ENCODE assay signal across 8 mouse cellular contexts in genomic region chr17:35993675-35994074, GRCm38 (mm10). TPM values are rescaled to one million over a fixed set of nuclear protein-coding genes. Genes with fewer than 3 reads are reported as not detected.
DNase-seq lines count a peak whose midpoint lies in the region; ATAC-seq and TF ChIP-seq lines count a peak whose summit lies in the region.

No protein-coding gene starts in this region.

- H3K4me2 ChIP-seq in embryonic facial prominence, embryonic 12.5 days (replicated peaks), result peak overlapping the region; percentile 65
- H3K4me2 ChIP-seq in limb, embryonic 15.5 days, result peak overlapping the region; percentile 67
- H3K4me2 ChIP-seq in midbrain, postnatal 0 days (ENCODE audit: low read depth, low read length, poor library complexity, severe bottlenecking), result peak overlapping the region; percentile 18; the same call in 1 of the 2 replicates

- peak; percentile 92 for TF ChIP-seq EP300 in heart, adult 2 months (IDR thresholded peaks at IDR 0.05; ENCODE audit: insufficient read depth, low read depth, low read length)

- peak; percentile 74 for DNase-seq in 3134 (ENCODE audit: extremely low read depth, insufficient read length, low spot score)
- peak; percentile 80 for DNase-seq in adrenal gland, postnatal 25 days
- peak; percentile 81 to 85 for DNase-seq in heart, adult 2 months
- peak; percentile 79 for DNase-seq in kidney, adult 2 months
- peak; percentile 87 for DNase-seq in midbrain, postnatal 0 days (ENCODE audit: low spot score)
- DNase-seq in spleen, postnatal 14 days (ENCODE audit: low spot score in 2 of 2), result peak; percentile 67 to 80

- no peaks in the 10 kb centered on the region for H3K79me2 ChIP-seq in heart, adult 2 months (replicated peaks; ENCODE audit: control insufficient read depth, insufficient read depth, low read length)

- no peaks in the 10 kb centered on the region for H3K27me3 ChIP-seq in embryonic facial prominence, embryonic 12.5 days
- no peaks in the 10 kb centered on the region for H3K27me3 ChIP-seq in heart, adult 2 months (ENCODE audit: control insufficient read depth, insufficient read depth, low read length)
- H3K27me3 ChIP-seq in kidney, adult 2 months (replicated peaks; ENCODE audit: control insufficient read depth, insufficient read depth, low read length), result no peaks in the 10 kb centered on the region
- no peaks in the 10 kb centered on the region for H3K27me3 ChIP-seq in limb, embryonic 15.5 days
- no peaks in the 10 kb centered on the region for H3K27me3 ChIP-seq in midbrain, postnatal 0 days (ENCODE audit: insufficient read depth, low read length)

- TF ChIP-seq CTCF in heart, adult 2 months (IDR thresholded peaks at IDR 0.05), result no peak
- peak; percentile 100; the same call in 1 of the 2 replicates for TF ChIP-seq CTCF in kidney, adult 2 months (conservative IDR thresholded peaks at IDR 0.05; ENCODE audit: insufficient read depth, insufficient read length, low read depth, low read length)
- TF ChIP-seq CTCF in midbrain, postnatal 0 days (IDR thresholded peaks at IDR 0.05), result peak; percentile 100

- TF ChIP-seq POLR2A in heart, adult 2 months (IDR thresholded peaks at IDR 0.05; ENCODE audit: insufficient read depth, low read depth, low read length), result no peak
- TF ChIP-seq POLR2A in kidney, adult 2 months (IDR thresholded peaks at IDR 0.05; ENCODE audit: low read depth, low read length), result no peak

- H3K36me3 ChIP-seq in embryonic facial prominence, embryonic 12.5 days, result peaks cover 12% of the 10 kb centered on the region
- H3K36me3 ChIP-seq in heart, adult 2 months (ENCODE audit: control insufficient read depth, insufficient read depth, low read length), result no peaks in the 10 kb centered on the region
- H3K36me3 ChIP-seq in kidney, adult 2 months (ENCODE audit: control insufficient read depth, insufficient read depth, low read length), result no peaks in the 10 kb centered on the region
- peaks cover 12% of the 10 kb centered on the region for H3K36me3 ChIP-seq in limb, embryonic 15.5 days
- peaks cover 8% of the 10 kb centered on the region for H3K36me3 ChIP-seq in midbrain, postnatal 0 days (ENCODE audit: insufficient read depth, low read length)

- no peak overlapping the region for H3K9ac ChIP-seq in embryonic facial prominence, embryonic 12.5 days
- no peak overlapping the region for H3K9ac ChIP-seq in heart, adult 2 months (ENCODE audit: low read depth, low read length)
- H3K9ac ChIP-seq in limb, embryonic 15.5 days, result no peak overlapping the region
- no peak overlapping the region for H3K9ac ChIP-seq in midbrain, postnatal 0 days (replicated peaks; ENCODE audit: low read length, poor library complexity, severe bottlenecking)

- H3K4me1 ChIP-seq in embryonic facial prominence, embryonic 12.5 days, result peaks cover 9% of the 10 kb centered on the region
- H3K4me1 ChIP-seq in heart, adult 2 months (ENCODE audit: control insufficient read depth, insufficient read depth, low read length), result peaks cover 4% of the 10 kb centered on the region
- no peaks in the 10 kb centered on the region; the same call in 1 of the 2 replicates for H3K4me1 ChIP-seq in kidney, adult 2 months (ENCODE audit: control insufficient read depth, insufficient read depth, low read length)
- peaks cover 18% of the 10 kb centered on the region for H3K4me1 ChIP-seq in limb, embryonic 15.5 days
- H3K4me1 ChIP-seq in midbrain, postnatal 0 days (ENCODE audit: insufficient read depth, low read length), result no peaks in the 10 kb centered on the region; the same call in 1 of the 2 replicates

- peak; percentile 73 for ATAC-seq in embryonic facial prominence, embryonic 12.5 days (ENCODE audit: insufficient number of reproducible peaks, insufficient read depth, low FRiP score, low TSS enrichment)
- peak; percentile 59; the same call in 1 of the 2 replicates for ATAC-seq in limb, embryonic 15.5 days (ENCODE audit: insufficient number of reproducible peaks, low FRiP score, low TSS enrichment, low read depth)
- ATAC-seq in midbrain, postnatal 0 days (ENCODE audit: low FRiP score), result peak; percentile 74

- H3K9me3 ChIP-seq in embryonic facial prominence, embryonic 12.5 days, result no peaks in the 10 kb centered on the region
- no peaks in the 10 kb centered on the region for H3K9me3 ChIP-seq in limb, embryonic 15.5 days
- H3K9me3 ChIP-seq in midbrain, postnatal 0 days (ENCODE audit: low read length), result no peaks in the 10 kb centered on the region

- H3K27ac ChIP-seq in embryonic facial prominence, embryonic 12.5 days, result no peak overlapping the region
- peak overlapping the region; percentile 72 for H3K27ac ChIP-seq in heart, adult 2 months
- H3K27ac ChIP-seq in kidney, adult 2 months (ENCODE audit: insufficient read depth, low read depth, low read length), result no peak overlapping the region
- H3K27ac ChIP-seq in limb, embryonic 15.5 days, result no peak overlapping the region
- peak overlapping the region; percentile 55; the same call in 1 of the 2 replicates for H3K27ac ChIP-seq in midbrain, postnatal 0 days (ENCODE audit: low read depth, low read length)

- 8% methylated on average over 17 of the region's 17 CpGs for WGBS in embryonic facial prominence, embryonic 12.5 days
- 2% methylated on average over 17 of the region's 17 CpGs for WGBS in heart, adult 2 months
- 2% methylated on average over 17 of the region's 17 CpGs for WGBS in kidney, adult 2 months
- WGBS in limb, embryonic 15.5 days, result 6% methylated on average over 17 of the region's 17 CpGs
- 8% methylated on average over 17 of the region's 17 CpGs for WGBS in midbrain, postnatal 0 days

- peak overlapping the region; percentile 16; the same call in 1 of the 2 replicates for H3K4me3 ChIP-seq in embryonic facial prominence, embryonic 12.5 days
- H3K4me3 ChIP-seq in heart, adult 2 months, result peak overlapping the region; percentile 64
- H3K4me3 ChIP-seq in kidney, adult 2 months (ENCODE audit: insufficient read depth, low read depth, low read length), result 0 out of 2 replicates have a peak overlapping the region, but pooled peaks have one; percentile 2
- peak overlapping the region; percentile 57 for H3K4me3 ChIP-seq in limb, embryonic 15.5 days
- H3K4me3 ChIP-seq in midbrain, postnatal 0 days (ENCODE audit: low read depth, low read length), result peak overlapping the region; percentile 59

- intact Hi-C loops in heart, adult 2 months (cut with DNase I), result loop anchor here (1.0 to 5.0 kb wide), 2 partner anchors 56 to 166 kb away; no protein-coding TSS in a partner anchor

RNA-seq across cellular contexts. Expression of gene Prr3, which starts 13.6 kb away (rescaled TPM):
- 26.8 and 27.8 TPM in 2 replicates for total RNA-seq in adrenal gland, postnatal 25 days (2021)
- polyA plus RNA-seq in embryonic facial prominence, embryonic 12.5 days (2016; fragmentation: Nextera tagmentation; extraction: Ambion mirVana), result 42.9 and 51.4 TPM in 2 replicates
- 1 to 10 TPM; 3.9 to 4.3 TPM for total RNA-seq in heart, adult 2 months (2021)
- polyA plus RNA-seq in heart, adult 2 months (2012; rRNA removed), result 6.8 and 7.6 TPM in 2 replicates
- polyA plus RNA-seq in kidney, adult 2 months (2012; rRNA removed), result 18.5 and 19.0 TPM in 2 replicates
- polyA plus RNA-seq in limb, embryonic 15.5 days (2015; fragmentation: Nextera tagmentation; extraction: Ambion mirVana), result 33.8 and 36.0 TPM in 2 replicates
- 43.9 and 57.8 TPM in 2 replicates for total RNA-seq in midbrain, postnatal 0 days (2014; rRNA removed)
- 97.0 and 100 TPM in 2 replicates for polyA plus RNA-seq in midbrain, postnatal 0 days (2015; fragmentation: Nextera tagmentation; extraction: Ambion mirVana)

RNA-seq across cellular contexts. Expression of gene Gnl1, which starts 14.0 kb away (rescaled TPM):
- 43.9 and 52.5 TPM in 2 replicates for total RNA-seq in adrenal gland, postnatal 25 days (2021)
- 69.9 and 71.5 TPM in 2 replicates for polyA plus RNA-seq in embryonic facial prominence, embryonic 12.5 days (2016; fragmentation: Nextera tagmentation; extraction: Ambion mirVana)
- total RNA-seq in heart, adult 2 months (2021), result 10 to 100 TPM; 27.4 to 35.6 TPM
- polyA plus RNA-seq in heart, adult 2 months (2012; rRNA removed), result 17.0 and 18.2 TPM in 2 replicates
- polyA plus RNA-seq in kidney, adult 2 months (2012; rRNA removed), result 20.5 and 23.8 TPM in 2 replicates
- polyA plus RNA-seq in limb, embryonic 15.5 days (2015; fragmentation: Nextera tagmentation; extraction: Ambion mirVana), result 53.7 and 60.0 TPM in 2 replicates
- 94.9 and 117 TPM in 2 replicates for total RNA-seq in midbrain, postnatal 0 days (2014; rRNA removed)
- 80.8 and 82.8 TPM in 2 replicates for polyA plus RNA-seq in midbrain, postnatal 0 days (2015; fragmentation: Nextera tagmentation; extraction: Ambion mirVana)

RNA-seq across cellular contexts. Expression of gene Abcf1, which starts 24.1 kb away (rescaled TPM):
- 99.5 and 116 TPM in 2 replicates for total RNA-seq in adrenal gland, postnatal 25 days (2021)
- polyA plus RNA-seq in embryonic facial prominence, embryonic 12.5 days (2016; fragmentation: Nextera tagmentation; extraction: Ambion mirVana), result 91.2 and 113 TPM in 2 replicates
- 10 to 100 TPM; 63.0 to 75.2 TPM for total RNA-seq in heart, adult 2 months (2021)
- 54.5 and 59.6 TPM in 2 replicates for polyA plus RNA-seq in heart, adult 2 months (2012; rRNA removed)
- 59.4 and 63.6 TPM in 2 replicates for polyA plus RNA-seq in kidney, adult 2 months (2012; rRNA removed)
- polyA plus RNA-seq in limb, embryonic 15.5 days (2015; fragmentation: Nextera tagmentation; extraction: Ambion mirVana), result 84.7 and 84.9 TPM in 2 replicates
- 61.8 and 67.0 TPM in 2 replicates for total RNA-seq in midbrain, postnatal 0 days (2014; rRNA removed)
- polyA plus RNA-seq in midbrain, postnatal 0 days (2015; fragmentation: Nextera tagmentation; extraction: Ambion mirVana), result 89.0 and 100 TPM in 2 replicates

RNA-seq across cellular contexts. Expression of gene H2-T24, which starts 26.7 kb away (rescaled TPM):
- total RNA-seq in adrenal gland, postnatal 25 days (2021), result 4.6 and 6.4 TPM in 2 replicates
- 3.7 and 5.5 TPM in 2 replicates for polyA plus RNA-seq in embryonic facial prominence, embryonic 12.5 days (2016; fragmentation: Nextera tagmentation; extraction: Ambion mirVana)
- total RNA-seq in heart, adult 2 months (2021), result 1 to 10 TPM; 7.5 to 9.6 TPM
- 4.3 and 9.4 TPM in 2 replicates for polyA plus RNA-seq in heart, adult 2 months (2012; rRNA removed)
- 3.5 and 5.4 TPM in 2 replicates for polyA plus RNA-seq in kidney, adult 2 months (2012; rRNA removed)
- polyA plus RNA-seq in limb, embryonic 15.5 days (2015; fragmentation: Nextera tagmentation; extraction: Ambion mirVana), result 2.8 and 2.9 TPM in 2 replicates
- 0.16 and 1.7 TPM in 2 replicates for total RNA-seq in midbrain, postnatal 0 days (2014; rRNA removed)
- 5.3 and 7.2 TPM in 2 replicates for polyA plus RNA-seq in midbrain, postnatal 0 days (2015; fragmentation: Nextera tagmentation; extraction: Ambion mirVana)

RNA-seq across cellular contexts. Expression of gene H2-T23, which starts 39.0 kb away (rescaled TPM):
- total RNA-seq in adrenal gland, postnatal 25 days (2021), result 30.5 and 46.6 TPM in 2 replicates
- 10.2 and 12.1 TPM in 2 replicates for polyA plus RNA-seq in embryonic facial prominence, embryonic 12.5 days (2016; fragmentation: Nextera tagmentation; extraction: Ambion mirVana)
- 10 to 100 TPM; 27.3 to 34.1 TPM for total RNA-seq in heart, adult 2 months (2021)
- 43.4 and 46.4 TPM in 2 replicates for polyA plus RNA-seq in heart, adult 2 months (2012; rRNA removed)
- 174 and 175 TPM in 2 replicates for polyA plus RNA-seq in kidney, adult 2 months (2012; rRNA removed)
- 19.2 and 20.4 TPM in 2 replicates for polyA plus RNA-seq in limb, embryonic 15.5 days (2015; fragmentation: Nextera tagmentation; extraction: Ambion mirVana)
- total RNA-seq in midbrain, postnatal 0 days (2014; rRNA removed), result 6.1 and 9.2 TPM in 2 replicates
- 6.4 and 7.3 TPM in 2 replicates for polyA plus RNA-seq in midbrain, postnatal 0 days (2015; fragmentation: Nextera tagmentation; extraction: Ambion mirVana)

Comparison
In these comparisons a context has a peak if more than half of its experiments do, and no peak if none do; other contexts are left out.
1. H3K27ac ChIP-seq: peak in heart, adult 2 months (single experiment) and midbrain, postnatal 0 days (single experiment); none in embryonic facial prominence, embryonic 12.5 days (single experiment), kidney, adult 2 months (single experiment) and limb, embryonic 15.5 days (single experiment).
2. H3K4me3 ChIP-seq: peak in every context shown above with its lines; median percentile 64 in heart, adult 2 months; 59 in midbrain, postnatal 0 days; 57 in limb, embryonic 15.5 days; 16 in embryonic facial prominence, embryonic 12.5 days; 2 in kidney, adult 2 months.
3. Peak in every context shown above with its lines, with median percentiles within 50 percentile points of each other: DNase-seq, ATAC-seq and H3K4me2 ChIP-seq.